Mouse (Mus musculus): Measurements from ENCODE around the gene Uqcr10. TPM values are rescaled to one million over a fixed set of nuclear protein-coding genes. Genes with fewer than 3 reads are reported as not detected.
A peak's percentile ranks its signal among the peaks of the same experiment; 100 is the strongest.

Gene Uqcr10
- 460 and 481 TPM in 2 replicates for polyA plus RNA-seq (2012; rRNA removed)

DNA sequence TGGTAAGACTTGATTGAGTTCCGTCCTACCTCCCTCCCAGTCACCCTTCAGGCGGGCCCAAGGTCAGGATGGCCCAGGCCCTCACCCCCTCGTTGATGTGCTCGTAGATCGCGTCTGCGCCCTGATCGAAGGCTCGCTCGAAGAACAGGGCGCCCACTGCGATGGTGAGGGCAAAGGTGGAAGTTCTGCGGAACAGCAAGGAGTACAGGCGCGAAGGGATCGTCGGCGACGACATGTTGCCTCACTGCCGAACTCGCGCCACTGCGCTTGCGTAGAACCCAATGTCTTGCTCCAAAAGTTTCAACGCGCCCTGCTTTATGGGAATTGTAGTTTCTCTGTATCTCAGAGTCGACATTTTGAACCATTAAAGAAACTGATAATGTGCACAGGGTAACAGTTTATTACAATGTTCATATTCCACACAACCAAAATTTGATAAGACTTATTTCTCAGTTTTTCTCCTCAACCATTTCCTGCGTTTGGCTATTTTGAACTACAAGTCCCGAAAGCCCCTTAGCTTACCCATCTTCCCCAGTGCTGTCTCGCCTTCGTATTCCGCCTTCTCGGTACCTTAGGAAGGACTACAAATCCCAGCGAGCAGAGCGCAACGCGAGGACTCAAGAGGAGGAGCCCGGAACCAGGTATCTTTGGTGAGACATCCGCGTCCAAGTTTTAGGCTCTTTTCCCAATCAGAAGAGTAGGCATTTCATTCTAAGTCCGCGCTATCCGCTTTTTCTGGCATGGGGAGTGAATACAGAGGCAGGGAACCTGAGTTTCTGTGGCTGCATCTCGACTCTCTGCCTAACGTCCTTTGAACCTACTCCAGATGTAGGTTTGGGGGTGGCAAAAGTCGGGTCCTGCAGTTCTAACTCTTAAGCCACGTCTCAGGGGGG is at the start of gene Uqcr10, which contains the start of gene Zmat5:
Gene Uqcr10, minus strand, starts transcription at position 271 of the 893 bp plus-strand sequence.
Gene Zmat5, plus strand, starts transcription at position 607 of the 893 bp plus-strand sequence.
- TF ChIP-seq POLR2A (IDR thresholded peaks at IDR 0.05; ENCODE audit: borderline replicate concordance, extremely low read depth, low read depth, low read length) (peak; percentile 99; the same call in 1 of the 2 replicates), CTCF (IDR thresholded peaks at IDR 0.05; ENCODE audit: insufficient read depth, low read length) (no peak)
- peaks cover 4% of the 10 kb centered on the region; the same call in 1 of the 2 replicates for H3K4me1 ChIP-seq (ENCODE audit: control insufficient read depth, insufficient read depth, low read length)
- DNase-seq = peak; percentile 87
- WGBS = under 1% methylated on average over 47 of the region's 47 CpGs
- H3K4me3 ChIP-seq (replicated peaks; ENCODE audit: extremely low read depth, low read depth, low read length) = peak within 1 kb of the TSS; percentile 99

DNA sequence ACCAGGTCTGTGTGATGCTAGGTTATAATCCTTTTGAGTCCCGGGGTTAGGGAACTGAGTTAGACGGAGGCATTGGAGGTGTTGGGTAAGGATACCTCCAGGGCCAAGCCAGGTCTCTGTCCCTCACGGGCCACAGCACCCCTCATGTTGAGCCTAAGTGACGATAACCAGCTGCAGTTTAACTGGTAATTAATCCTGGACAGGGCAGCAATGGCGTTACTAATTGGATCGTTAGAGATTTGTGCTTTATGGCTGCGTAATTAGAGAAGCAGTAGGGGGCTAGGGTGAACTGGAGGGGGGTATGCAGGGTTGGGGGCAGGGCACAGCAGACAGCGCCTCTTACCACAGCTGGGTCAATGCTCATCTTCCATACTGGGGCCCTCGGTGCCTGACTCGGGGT is 48.7 kb upstream of the Uqcr10 start:
- WGBS = 50% methylated on average over 10 of the region's 10 CpGs
- Histone ChIP-seq H3K4me1 (ENCODE audit: control insufficient read depth, insufficient read depth, low read length) (no peaks in the 10 kb centered on the region), H3K4me3 (replicated peaks; ENCODE audit: extremely low read depth, low read depth, low read length) (no peak overlapping the region)
- no peak for DNase-seq
- TF ChIP-seq POLR2A (IDR thresholded peaks at IDR 0.05; ENCODE audit: borderline replicate concordance, extremely low read depth, low read depth, low read length) (no peak), CTCF (IDR thresholded peaks at IDR 0.05; ENCODE audit: insufficient read depth, low read length) (no peak)

DNA sequence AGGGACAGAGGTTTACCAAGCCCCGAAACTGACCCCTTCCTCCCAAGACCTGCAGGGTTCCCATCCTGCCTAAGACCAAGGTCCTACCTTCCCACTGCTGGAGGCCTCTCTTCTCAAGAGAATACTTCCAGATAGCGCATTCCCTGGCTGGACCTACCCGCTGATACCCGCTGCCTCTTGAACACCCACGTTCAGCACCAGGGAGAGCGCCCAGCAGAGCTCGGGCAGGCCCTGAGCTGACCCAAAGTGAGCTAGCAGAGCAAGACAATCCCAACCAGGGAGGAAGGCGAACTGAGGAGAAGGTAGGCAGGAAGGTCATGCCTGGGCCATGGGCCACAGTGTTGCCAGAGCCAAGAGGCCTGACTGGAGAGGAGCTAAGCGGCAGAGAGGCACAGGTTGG is 46.1 kb upstream of the Uqcr10 start:
- TF ChIP-seq POLR2A (IDR thresholded peaks at IDR 0.05; ENCODE audit: borderline replicate concordance, extremely low read depth, low read depth, low read length) (no peak), CTCF (IDR thresholded peaks at IDR 0.05; ENCODE audit: insufficient read depth, low read length) (no peak)
- Histone ChIP-seq H3K4me1 (ENCODE audit: control insufficient read depth, insufficient read depth, low read length) (no peaks in the 10 kb centered on the region), H3K4me3 (replicated peaks; ENCODE audit: extremely low read depth, low read depth, low read length) (no peak overlapping the region)
- WGBS = 5% methylated on average over 9 of the region's 9 CpGs
- peak; percentile 50 for DNase-seq

DNA sequence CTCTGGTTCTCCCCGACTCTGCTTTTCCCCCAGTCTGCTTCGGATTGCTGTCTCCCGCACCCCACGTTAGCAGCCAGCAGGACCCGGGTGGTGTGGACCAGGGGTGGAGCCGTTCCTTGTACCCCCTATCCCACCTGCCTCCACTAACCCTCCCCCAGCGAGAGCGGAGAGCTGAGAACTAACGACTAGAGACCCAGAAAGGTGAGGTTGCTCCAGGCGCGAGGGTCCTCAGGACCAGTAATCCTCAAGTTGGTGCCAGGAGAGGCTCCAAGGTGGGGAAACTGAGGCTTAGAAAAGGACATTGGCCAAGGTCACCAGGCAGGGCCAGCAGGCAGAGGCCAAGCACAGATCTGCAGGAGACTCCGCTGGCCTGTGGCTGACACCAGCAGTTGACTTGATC is 43.1 kb upstream of the Uqcr10 start:
- H3K4me3 ChIP-seq (replicated peaks; ENCODE audit: extremely low read depth, low read depth, low read length) = no peak overlapping the region
- H3K4me1 ChIP-seq (ENCODE audit: control insufficient read depth, insufficient read depth, low read length) = no peaks in the 10 kb centered on the region
- no peak for DNase-seq
- TF ChIP-seq CTCF (IDR thresholded peaks at IDR 0.05; ENCODE audit: insufficient read depth, low read length) (no peak), POLR2A (IDR thresholded peaks at IDR 0.05; ENCODE audit: borderline replicate concordance, extremely low read depth, low read depth, low read length) (no peak)
- 5% methylated on average over 12 of the region's 12 CpGs for WGBS

DNA sequence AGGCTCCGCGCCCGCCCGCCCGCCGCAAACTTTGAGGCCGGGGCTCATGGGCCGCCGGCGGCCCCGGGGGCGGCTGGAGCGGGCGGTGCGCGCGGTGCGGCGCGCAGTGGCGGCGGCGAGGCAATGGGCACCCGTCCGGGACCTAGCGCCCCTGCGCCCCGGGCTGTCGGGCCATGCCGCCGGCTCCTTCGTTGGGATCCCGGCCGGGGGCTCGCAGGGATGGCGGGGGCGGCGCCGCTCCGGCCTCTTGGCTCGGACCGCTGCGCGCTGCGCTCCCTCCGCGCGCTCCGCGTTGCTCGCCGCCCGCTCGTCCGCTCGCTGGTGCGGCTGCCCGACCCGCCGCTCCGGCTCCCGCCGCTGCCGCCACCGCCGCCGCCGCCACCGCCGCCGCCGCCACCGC is 42.6 kb upstream of the Uqcr10 start, which contains the start of gene Cabp7:
Gene Cabp7, minus strand, starts transcription at position 46 of the 400 bp plus-strand sequence.
- WGBS = 3% methylated on average over 45 of the region's 73 CpGs
- no peaks in the 10 kb centered on the region for H3K4me1 ChIP-seq (ENCODE audit: control insufficient read depth, insufficient read depth, low read length)
- TF ChIP-seq POLR2A (IDR thresholded peaks at IDR 0.05; ENCODE audit: borderline replicate concordance, extremely low read depth, low read depth, low read length) (no peak), CTCF (IDR thresholded peaks at IDR 0.05; ENCODE audit: insufficient read depth, low read length) (no peak)
- no peak within 1 kb of the TSS for H3K4me3 ChIP-seq (replicated peaks; ENCODE audit: extremely low read depth, low read depth, low read length)
- no peak for DNase-seq

DNA sequence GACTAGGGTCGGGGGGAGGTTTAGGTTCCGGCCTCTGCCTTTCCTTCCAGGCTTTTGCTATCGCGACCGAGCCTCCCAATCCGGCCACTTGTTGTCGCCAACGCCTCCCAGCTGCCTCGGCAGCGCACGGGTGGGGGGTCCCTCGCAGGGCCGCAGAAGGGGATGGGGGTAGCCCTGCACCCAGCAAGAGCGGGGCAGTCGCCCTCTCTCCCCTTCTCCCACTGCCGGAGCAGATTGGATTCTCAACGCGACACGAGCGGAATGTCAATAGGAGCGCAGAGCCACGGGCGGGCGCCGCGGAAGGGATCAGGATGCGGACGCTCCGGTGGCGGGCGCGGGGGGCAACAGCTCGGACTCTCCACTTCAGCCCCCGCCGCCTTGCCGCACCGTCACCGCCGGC is 41.8 kb upstream of the Uqcr10 start:
- H3K4me3 ChIP-seq (replicated peaks; ENCODE audit: extremely low read depth, low read depth, low read length) = no peak overlapping the region
- WGBS = 2% methylated on average over 39 of the region's 39 CpGs
- DNase-seq = no peak
- TF ChIP-seq POLR2A (IDR thresholded peaks at IDR 0.05; ENCODE audit: borderline replicate concordance, extremely low read depth, low read depth, low read length) (no peak), CTCF (IDR thresholded peaks at IDR 0.05; ENCODE audit: insufficient read depth, low read length) (no peak)
- no peaks in the 10 kb centered on the region for H3K4me1 ChIP-seq (ENCODE audit: control insufficient read depth, insufficient read depth, low read length)

DNA sequence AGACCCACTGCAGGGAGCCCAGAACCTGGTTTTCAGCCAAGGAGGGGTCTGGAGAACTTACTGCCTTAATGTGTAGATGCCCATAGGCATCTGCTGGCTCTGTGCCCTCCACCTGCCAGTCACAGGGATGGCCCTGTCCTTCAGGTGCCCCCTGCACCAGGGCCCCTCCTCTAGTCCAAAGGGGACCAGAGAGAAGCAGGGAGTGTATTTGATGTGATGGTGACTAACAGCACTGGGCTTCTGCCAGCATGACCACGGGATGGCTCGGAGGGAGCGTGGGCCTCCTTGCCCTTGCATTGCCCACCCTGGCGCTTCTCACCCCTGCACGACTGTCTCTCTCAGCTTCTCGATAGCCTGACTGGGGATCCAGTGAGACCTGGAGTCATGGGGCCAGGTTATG is 40.5 kb upstream of the Uqcr10 start:
- no peaks in the 10 kb centered on the region for H3K4me1 ChIP-seq (ENCODE audit: control insufficient read depth, insufficient read depth, low read length)
- 63% methylated on average over 6 of the region's 6 CpGs for WGBS
- no peak for TF ChIP-seq POLR2A (IDR thresholded peaks at IDR 0.05; ENCODE audit: borderline replicate concordance, extremely low read depth, low read depth, low read length)
- TF ChIP-seq CTCF (IDR thresholded peaks at IDR 0.05; ENCODE audit: insufficient read depth, low read length) = no peak
- DNase-seq = no peak
- H3K4me3 ChIP-seq (replicated peaks; ENCODE audit: extremely low read depth, low read depth, low read length) = no peak overlapping the region

DNA sequence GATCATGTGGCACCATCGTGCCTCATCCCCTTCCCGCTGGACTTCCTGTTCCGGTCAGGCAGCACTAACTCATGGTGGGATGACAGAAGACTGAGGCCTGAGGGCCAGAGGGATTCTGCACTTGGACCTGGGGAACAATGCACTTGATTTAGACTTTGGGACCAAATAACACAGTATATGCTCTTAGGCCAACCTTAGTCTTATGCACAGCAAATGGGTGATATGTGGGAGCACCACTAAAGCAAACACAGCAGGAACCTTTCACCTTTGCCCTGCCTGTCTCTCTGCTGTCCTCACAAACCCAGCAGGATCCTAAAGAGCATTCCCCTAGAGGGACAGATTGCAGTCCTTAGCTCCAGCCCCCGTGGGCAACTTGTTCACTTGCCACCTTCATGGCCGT is 36.6 kb upstream of the Uqcr10 start:
- no peaks in the 10 kb centered on the region for H3K4me1 ChIP-seq (ENCODE audit: control insufficient read depth, insufficient read depth, low read length)
- H3K4me3 ChIP-seq (replicated peaks; ENCODE audit: extremely low read depth, low read depth, low read length) = no peak overlapping the region
- TF ChIP-seq CTCF (IDR thresholded peaks at IDR 0.05; ENCODE audit: insufficient read depth, low read length) (no peak), POLR2A (IDR thresholded peaks at IDR 0.05; ENCODE audit: borderline replicate concordance, extremely low read depth, low read depth, low read length) (no peak)
- 48% methylated on average over 5 of the region's 5 CpGs for WGBS
- DNase-seq = no peak

DNA sequence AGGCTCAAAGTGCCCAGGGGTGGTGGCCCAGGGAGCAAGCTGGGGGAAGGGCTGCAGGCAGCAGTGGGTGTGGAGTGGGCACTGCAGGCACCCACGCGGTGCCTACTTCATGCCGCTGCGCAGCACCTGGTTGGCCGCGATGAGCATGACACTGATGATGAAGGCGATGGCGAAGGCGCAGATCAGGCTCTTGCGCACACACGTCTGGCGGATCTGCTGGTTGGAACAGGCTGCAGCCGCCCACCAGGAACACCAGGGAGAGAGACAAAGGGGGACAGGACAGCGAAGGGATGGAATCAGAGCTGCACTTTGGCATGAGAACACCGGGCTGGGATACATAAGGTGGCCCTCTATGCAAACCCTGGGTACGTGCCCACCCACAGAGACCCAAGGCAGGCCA is 34.6 kb upstream of the Uqcr10 start:
- H3K4me3 ChIP-seq (replicated peaks; ENCODE audit: extremely low read depth, low read depth, low read length) = no peak overlapping the region
- WGBS = 94% methylated on average over 16 of the region's 16 CpGs
- no peaks in the 10 kb centered on the region for H3K4me1 ChIP-seq (ENCODE audit: control insufficient read depth, insufficient read depth, low read length)
- no peak for DNase-seq
- TF ChIP-seq POLR2A (IDR thresholded peaks at IDR 0.05; ENCODE audit: borderline replicate concordance, extremely low read depth, low read depth, low read length) (no peak), CTCF (IDR thresholded peaks at IDR 0.05; ENCODE audit: insufficient read depth, low read length) (no peak)

DNA sequence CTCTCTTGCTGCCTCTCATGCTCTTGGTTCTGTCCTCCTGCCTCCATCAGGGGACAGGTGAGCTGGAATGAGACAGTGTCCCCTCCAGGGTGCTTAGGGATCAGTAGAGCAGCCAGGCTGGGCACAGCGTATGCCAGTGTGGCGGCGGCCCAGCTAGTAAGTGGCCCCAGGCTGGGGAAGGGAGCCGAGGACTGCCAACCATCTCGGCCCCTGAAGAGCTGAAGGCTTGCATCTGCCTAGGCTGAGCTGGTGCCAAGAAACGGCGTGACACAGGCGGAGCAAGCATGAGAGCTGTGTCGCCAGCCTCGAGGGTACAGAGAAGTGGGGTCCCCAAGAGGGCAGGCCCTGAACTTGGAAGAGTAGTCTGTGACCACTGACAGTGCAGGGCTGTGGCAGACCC is 33.5 kb upstream of the Uqcr10 start:
- Histone ChIP-seq H3K4me3 (replicated peaks; ENCODE audit: extremely low read depth, low read depth, low read length) (no peak overlapping the region), H3K4me1 (ENCODE audit: control insufficient read depth, insufficient read depth, low read length) (no peaks in the 10 kb centered on the region)
- WGBS = 77% methylated on average over 10 of the region's 10 CpGs
- no peak for DNase-seq
- no peak for TF ChIP-seq CTCF (IDR thresholded peaks at IDR 0.05; ENCODE audit: insufficient read depth, low read length)
- no peak for TF ChIP-seq POLR2A (IDR thresholded peaks at IDR 0.05; ENCODE audit: borderline replicate concordance, extremely low read depth, low read depth, low read length)
